Mouse (Mus musculus) left cerebral cortex, adult 18-20 months (tissue): ENCODE results near the gene 6030458C11Rik. TPM values are rescaled to one million over a fixed set of nuclear protein-coding genes. Genes with fewer than 3 reads are reported as not detected.

Experiments used
- DNase-seq, 2 experiments: peaks; one replicate each; pipeline ENCODE4 v3.0.0; 2021 to 2022; ENCODE audit warnings: low spot score in 2 of 2, mixed read lengths in 1 of 2
- long read RNA-seq, 2 experiments: library from polyadenylated mRNA; stranded (forward); transcript quantifications; one replicate each; pipeline ENCODE4 v2.0.0; 2021
- total RNA-seq, 2 experiments: library from RNA; stranded (reverse); gene quantifications; 2 replicates each; pipeline ENCODE4 v1.2.3; 2021

The 6030458C11Rik gene
- total RNA-seq, result 10 to 100 TPM; 24.5 to 26.1 TPM
- long read RNA-seq, experiment 1, transcript 6030458C11Rik-201 (9 exons, 3,966 nt), result major isoform, 18 of 23 reads
- long read RNA-seq, experiment 1, partial matches to known transcripts, result 1 of 23 reads
- long read RNA-seq, experiment 1, other reads (novel, unspliced or antisense), result 4 of 23 reads
- long read RNA-seq, experiment 2, transcript 6030458C11Rik-201 (9 exons, 3,966 nt), result major isoform, 11 of 15 reads
- long read RNA-seq, experiment 2, partial matches to known transcripts, result 2 of 15 reads
- long read RNA-seq, experiment 2, other reads (novel, unspliced or antisense), result 2 of 15 reads

DNA sequence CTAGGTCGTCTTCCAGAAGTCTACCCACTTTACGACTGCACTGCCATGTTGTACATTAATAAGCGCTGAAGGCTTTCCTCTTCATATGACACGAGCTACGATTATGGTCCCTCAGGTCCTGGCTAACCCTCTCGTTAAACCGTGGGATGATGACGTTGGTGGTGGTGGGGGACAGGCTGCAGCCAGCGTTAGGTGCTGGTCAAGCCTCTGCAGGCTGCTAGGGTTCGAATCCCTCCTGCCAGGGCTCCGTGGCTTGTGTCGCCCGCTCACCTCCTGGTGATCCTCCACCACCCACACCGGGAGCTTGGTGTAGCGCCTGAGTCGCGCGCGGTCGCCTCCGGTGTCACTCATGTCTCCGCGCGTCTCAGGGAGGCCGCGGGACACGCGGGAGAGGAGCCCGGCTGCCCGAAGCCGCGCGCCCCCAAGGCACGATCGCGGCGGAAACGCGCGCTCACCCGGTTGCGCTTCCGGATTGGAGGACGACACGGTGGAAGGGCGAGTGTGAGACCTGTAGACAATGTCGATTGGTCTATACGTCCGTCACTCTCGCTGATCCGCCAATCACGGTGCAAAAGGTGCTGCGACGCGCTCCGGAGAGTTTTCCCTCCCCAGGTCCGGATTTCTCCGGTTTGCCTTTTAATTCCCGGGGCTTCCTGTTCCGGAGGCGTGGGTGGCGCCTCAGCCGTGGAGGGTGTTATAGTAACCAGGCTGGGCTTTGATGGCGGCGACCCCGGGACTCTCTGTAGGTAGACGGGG, at the start of gene 6030458C11Rik, which contains the start of gene Drosha:
Gene 6030458C11Rik (minus strand): TSS at position 453 of the 756 bp plus-strand sequence.
Gene Drosha (plus strand): TSS at position 619 of the 756 bp plus-strand sequence.
- peak; percentile 99 for DNase-seq

DNA sequence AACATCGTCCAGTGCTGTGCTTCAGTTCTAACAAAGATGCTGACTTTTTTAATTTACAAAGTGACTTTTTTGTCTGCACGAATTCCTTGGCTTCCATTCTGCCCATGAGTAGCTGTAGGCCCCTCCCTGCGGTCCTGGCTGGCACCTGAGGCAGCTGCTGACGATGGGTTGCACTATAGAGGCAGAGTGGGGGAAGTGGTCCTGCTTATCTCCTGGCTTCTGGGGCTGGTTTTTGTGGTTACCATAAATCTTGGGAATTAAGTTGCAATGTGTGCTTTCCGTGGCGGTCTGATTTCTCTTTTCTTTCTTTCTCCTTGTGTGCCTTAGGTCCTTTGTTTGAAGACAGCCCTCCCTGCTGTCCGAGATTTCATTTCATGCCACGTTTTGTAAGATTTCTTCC, 42.8 kb upstream of the 6030458C11Rik start:
- DNase-seq, result no peak

DNA sequence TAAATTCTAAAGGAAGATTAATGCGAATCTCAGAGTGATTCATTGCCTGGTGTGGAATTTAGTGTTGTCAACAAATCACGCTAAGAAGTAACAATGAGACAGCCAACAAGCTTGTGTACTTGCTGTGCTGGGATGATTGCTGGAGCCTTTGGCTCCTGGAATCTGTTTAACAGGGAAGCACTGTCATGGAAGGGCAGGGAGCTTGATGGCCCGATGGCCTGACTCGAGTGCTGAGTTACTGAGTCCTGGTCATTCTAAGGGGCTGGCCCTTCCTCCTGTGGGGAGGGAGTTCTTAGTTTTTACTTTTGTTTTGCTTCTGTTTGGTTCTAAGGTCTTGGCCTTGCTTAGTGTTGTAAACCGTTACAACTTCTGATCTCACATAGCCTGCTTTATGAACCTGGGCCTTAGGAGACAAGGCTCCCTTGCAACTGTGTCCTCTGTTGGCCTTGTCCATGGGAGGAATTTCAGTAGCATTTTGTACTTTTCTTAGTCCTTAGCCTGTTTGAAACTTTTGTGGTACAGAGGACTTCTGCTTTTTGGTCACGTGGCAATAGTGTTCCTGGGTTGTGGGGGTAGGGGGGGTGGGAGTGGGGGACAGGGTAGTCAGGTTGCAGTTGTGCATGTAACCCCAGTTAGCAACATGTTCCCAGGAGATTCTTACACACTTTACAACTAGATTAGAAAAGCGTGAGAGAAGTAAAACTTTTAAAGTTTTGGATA, 41.3 kb upstream of the 6030458C11Rik start:
- DNase-seq, result no peak

DNA sequence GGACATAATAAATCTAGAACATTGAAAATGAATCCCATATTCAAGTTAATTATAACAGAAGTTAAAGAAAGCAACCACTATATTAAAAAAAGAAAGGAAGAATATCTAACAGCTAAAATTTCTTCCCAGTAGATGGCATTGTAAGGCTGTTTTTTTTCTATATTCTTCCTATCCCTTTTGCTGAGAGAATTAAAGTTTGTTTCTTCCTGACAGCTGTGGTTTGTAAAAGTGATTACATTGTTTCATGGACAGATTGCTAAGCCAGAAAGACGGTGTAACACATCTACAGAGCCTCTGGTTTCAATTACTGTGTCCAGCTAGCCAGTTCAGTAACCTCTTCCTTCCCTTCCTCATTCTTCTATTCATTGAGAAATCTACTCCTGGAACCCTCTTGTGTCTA, 39.2 kb upstream of the 6030458C11Rik start:
- no peak for DNase-seq

DNA sequence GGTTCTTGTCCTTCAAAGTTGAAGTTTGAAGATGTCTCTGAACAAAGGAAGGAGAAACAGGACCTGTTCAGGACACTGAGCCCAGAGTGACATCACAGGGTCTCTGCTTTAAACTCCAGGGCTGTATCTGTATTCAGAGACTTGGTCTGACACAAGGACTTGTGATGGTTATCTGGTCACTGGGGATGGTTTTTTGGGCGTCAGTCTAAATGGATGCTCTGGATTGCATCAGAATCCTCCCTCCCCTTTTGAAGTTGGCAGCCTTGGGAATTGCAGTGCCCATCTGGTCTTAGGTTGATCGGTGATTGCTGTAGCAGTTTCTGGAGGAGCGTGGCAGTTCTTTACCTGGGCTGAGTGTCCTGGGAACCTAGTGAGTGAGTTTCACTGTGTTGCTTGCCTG, 37.6 kb upstream of the 6030458C11Rik start:
- DNase-seq, result no peak

DNA sequence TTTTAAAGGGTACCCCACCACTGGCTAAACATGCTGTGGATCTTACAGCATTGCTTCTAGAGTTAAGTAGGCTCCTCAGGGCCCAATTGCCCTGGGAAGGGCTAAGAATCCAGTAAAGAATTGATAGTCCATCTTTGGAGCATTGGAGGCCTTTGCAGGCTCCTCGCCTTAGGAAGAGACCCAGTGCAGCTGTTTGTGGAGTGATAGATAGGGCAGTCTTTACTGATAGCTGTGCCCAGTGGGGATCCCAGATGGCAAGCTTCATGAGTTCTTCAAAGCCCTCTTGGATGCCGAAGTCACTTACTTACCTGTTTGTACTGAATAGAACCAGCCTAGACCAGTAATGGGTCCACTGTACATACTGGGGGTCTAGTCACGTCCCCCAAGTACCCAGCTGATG, 34.2 kb upstream of the 6030458C11Rik start:
- DNase-seq, result no peak

DNA sequence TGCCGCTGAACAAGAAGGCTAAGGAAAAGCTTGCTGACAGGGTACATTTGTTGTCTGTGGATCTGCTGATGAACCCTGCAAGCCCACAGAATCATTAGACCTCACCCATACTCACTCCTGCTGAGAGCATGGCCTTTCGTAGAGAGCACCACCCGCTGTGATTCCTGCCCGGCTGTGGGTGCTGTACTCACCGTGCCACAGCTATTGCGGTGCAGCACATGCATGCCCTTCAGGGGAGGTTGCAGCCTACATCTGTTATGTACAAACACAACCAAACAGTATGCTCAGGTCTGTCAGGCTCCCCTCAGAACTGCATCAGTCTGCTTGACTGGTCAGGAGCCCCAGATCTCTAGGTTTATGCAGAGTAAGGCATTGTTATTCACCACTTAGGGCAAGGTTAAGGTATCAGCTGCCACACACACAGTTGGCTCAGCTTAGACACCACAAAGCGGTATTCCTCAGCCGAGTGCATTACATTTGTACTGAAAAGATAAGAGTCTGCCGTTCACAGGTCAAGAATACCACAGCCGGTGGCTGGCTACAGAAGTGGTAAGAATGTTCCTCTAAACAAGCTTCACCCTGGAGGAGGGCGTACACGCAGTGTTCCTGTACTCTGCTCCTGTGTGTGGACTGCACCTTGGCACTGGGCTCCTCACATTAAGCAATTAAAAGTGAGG, 33.5 kb upstream of the 6030458C11Rik start:
- no peak for DNase-seq

DNA sequence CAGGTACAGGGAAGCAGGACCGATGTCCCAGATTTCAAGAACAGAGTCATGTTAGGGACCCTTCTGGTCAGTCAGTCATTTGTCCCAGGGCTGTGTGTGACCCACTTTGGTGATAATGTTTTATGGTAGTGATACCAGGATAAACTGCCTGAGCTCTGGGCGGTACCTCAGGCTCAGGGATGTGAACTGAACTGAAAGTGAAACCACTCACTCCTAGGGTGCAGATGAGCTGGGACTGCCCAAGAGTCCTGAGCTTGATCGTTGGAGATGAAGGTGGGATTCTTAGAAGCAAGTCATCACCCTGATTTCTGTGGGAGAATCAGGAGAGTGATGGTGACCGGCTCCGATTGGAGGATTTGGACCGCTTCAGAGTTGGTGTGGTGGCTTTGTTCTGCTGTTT, 32.3 kb upstream of the 6030458C11Rik start:
- no peak for DNase-seq

DNA sequence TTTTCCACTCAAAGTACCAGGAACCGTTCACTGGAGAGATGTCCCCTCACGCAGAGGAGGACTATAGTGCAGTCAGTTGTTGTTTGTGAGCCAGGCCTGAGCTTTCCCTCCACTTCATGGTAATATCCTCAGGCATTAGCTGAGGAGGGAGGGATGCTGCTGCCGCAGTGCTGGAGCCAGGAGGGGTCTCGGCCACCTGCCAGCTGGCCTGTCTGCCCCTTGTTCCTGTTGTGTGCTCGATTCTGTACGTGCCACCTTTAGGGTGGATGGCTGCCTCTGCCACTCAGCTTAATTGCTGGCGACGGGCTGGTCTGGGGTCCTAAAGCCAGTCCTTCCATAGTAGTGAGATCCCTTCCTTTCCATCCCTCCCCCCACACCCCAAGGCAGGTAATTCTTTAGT, 29.0 kb upstream of the 6030458C11Rik start:
- DNase-seq, result no peak

DNA sequence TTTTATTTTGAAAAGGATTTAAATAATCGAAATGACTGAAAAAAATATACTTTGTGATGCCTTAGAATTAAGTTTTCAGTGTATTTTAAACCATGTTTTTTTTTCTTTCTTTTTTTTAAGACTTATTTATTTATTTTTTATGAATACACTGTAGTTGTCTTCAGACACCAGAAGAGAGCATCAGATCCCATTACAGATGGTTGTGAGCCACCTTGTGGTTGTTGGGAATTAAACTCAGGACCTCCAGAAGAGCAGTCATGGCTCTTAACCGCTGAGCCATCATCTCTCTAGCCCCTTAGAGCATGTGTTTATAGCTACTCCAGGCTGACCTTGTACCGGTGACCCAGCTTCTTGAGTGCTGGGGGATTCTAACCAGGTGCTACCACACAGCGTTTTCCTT, 24.9 kb upstream of the 6030458C11Rik start:
- DNase-seq, result no peak

DNA sequence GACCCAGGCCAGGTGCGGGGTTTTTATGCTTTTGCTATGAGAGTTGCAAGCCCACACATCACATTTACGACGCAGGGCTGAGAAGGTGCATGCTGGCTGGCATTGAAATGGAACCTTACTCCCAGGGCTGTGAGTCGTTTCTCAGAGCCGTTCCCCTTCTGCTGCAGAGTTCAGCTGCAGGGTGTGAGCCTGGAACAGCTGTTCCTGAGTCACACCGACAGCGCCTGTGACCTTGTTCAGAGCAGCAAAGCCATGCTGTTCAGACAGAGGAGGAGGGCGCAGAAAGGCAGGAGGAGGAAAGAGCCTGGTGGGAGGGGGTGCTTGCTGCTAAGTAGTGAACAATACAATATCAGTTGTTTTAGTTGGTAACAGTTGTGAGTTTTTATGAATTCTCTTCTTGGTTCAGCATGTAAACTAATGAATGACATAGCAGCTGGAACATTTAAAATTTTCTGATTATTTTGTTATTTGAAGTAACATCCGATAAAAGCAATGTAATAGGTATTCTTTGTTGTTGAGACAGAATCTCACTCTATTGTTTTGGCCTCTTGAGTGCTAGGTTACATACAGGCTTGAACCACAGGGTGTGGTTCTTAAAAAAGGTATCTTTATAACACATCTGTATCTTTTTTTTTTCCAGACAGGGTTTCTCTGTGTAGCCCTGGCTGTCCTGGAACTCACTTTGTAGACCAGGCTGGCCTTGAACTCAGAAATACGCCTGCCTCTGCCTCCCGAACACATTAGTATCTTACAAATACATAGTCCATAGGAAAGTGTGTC, 23.9 kb upstream of the 6030458C11Rik start:
- no peak for DNase-seq

DNA sequence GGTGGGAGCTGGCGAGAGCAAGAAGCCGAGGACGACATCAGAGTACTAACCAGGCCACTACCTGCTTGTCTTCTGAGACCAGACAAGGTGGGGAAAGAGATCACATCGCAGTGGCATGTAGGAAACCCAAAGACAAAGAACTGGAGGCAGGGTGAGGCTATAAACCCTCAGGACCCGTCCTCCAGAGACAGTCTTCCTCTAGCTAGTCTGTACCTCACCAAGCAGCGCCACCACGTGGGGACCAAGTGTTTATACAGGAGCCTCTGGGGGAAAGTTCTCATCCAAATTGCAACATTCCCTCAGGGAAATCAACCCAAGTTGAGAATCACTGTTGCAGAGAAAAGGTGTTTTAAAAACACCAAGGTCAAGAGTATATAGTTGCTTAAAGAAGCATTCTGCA, 18.4 kb upstream of the 6030458C11Rik start:
- no peak for DNase-seq

DNA sequence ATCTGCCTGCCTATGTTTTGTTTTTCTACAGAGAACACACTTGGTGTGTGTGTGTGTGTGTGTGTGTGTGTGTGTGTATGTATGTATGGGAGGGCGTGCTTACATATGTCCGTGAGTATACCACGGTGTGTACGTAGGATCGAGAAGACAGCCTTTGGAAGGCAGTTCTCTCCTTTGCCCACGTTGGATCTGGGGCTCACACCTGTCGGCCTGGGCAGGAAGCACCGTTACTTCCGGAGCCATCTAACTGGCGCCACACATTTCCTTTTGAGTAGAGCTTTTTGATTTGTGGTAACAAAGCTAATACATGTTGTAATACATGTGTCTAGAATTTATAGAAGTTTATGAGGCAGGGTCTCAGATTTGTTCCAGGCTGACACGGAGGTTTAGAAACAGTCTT, 16.3 kb upstream of the 6030458C11Rik start:
- no peak for DNase-seq

DNA sequence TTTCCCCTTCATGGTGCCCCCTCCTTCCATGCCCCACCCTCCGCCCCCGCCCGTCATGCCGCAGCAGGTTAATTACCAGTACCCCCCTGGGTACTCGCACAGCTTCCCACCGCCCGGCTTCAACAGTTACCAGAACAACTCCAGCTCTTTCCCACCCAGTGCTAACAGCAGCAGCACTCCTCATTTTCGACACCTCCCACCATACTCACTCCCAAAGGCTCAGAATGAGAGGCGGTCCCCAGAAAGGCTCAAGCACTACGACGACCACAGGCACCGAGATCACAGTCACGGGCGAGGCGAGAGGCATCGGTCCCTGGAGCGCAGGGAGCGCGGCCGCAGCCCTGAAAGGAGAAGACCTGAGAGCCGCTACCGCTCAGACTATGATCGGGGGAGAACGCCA, 9.8 kb upstream of the 6030458C11Rik start:
- DNase-seq, result no peak

DNA sequence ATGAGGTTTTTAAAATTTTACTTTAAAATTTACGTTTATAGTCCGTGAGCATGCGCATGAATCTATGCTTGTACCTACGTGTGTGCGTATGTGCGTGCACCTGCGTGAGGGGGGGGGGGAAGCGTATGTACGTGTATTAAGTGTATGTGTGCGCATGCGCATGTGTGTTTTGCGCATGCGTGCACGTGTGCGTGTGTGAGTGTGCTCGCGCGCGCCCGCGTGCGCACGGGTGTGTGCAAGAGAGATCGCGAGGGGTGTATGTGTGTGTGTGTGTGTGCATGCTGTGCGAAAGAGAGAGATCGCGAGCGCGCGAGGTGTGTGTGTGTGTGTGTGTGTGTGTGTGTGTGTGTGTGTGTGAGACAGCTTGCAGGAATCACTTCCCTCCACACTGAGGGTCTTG, 8.9 kb upstream of the 6030458C11Rik start:
- no peak for DNase-seq

DNA sequence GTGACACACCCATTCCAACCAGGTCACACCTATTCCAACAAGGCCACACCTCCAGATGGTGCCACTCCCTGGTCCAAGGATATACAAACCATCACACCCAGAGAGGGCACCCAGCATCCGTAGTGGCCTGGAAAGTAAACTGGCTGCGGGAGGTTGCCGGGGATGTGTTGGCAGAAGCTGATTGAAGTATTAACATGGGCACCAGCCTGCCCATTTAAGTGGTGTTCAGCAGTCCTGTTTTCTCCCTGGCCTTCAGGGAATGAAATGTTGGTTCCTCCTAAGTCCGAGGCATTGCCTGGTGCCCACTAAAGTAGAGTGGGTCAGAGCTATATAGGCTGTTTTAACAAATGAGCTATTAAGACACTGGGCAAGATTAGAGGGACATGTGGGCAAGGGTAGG, 8.2 kb upstream of the 6030458C11Rik start:
- DNase-seq, result no peak

DNA sequence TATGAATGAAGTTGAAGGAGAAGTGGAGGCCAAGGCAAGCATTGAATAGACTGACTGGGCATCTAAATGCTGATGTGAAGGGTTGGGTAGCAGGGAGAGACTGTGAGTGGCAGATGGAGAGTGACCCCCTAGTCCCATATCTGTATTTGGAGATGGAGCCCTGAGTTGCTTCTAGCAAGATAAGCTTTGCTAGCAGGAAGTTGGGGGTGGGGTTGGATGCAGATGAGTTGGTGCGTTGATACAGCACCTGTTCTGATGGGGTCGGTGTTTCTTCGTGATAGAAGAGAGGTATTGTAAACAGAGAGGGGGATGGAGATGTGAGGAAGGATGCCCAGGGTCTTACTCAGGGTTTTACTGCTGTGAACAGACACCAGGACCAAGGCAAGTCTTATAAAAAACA, 5.4 kb upstream of the 6030458C11Rik start:
- DNase-seq, result no peak

DNA sequence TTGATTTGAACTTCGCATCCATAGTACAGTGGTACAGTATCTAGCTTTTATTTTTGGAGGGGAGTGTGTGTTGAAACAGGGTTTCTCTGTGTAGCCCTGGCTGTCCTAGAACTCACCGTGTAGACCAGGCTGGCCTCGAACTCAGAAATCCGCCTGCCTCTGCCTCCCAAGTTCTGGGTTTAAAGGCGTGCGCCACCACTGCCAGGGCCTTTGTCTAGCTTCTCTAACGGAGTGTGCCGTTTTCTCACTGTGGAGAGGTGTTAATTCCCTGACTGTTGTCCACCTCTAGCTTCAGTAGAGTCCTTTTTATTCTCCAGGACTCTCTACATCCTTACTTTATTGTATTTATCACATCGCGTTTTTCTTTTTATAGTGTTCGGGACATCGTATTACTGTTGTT, 959 bp upstream of the 6030458C11Rik start:
- DNase-seq, result no peak

DNA sequence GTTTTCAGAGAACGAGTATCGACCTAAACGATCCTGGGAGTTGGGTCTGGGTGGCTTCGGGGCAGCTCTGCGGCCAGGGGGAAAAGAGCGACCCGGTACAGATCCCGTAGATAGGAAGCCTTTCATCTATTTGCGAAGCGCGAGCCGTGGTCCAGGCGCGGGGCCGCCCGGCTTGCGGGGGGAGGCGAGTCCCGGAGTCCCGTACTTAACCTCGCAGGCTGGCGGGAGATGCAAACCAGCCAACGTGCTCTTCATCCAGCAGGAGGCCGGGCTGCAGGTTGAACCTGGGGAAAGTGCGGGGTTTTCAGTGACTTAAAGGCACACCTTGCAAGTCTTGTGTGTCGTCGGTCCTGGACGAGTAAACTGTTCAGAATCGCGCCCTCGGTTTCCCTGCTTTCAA, 516 bp upstream of the 6030458C11Rik start:
- peak in 1 of 2 experiments; percentile 24 for DNase-seq

DNA sequence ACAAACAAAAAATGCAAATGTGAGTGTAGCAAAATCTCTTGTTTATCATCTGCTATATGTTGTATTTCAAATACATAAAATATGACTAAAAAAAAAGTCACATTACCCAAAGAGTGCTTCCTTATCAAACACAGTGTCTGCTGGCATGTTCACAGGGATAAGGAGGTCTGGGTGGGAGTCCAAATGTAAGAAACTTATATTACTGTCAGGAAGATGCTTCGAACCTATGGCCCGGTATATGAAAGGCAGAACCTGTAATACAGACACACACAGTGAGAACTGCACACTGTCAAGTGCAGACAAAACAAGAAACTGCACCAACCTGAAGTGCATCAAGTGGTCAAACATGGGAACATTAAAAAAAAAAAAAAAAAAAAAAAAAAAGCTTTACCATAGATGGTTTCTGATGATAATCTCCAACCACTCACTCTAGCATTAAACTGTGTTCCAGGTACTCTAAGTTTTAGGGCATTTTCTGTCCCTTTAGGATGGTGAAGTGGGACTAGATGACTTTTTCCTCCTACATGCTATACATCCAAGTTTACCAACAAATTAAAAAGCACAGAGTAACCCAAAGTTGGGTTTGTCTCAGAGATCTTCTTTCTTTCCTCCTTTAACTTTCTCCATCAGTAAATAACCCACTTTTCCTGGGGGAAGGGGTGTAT, 862 bp downstream of the 6030458C11Rik start:
- DNase-seq, result no peak
